Mouse (Mus musculus) frontal cortex, postnatal 14 days (tissue): Measurements from ENCODE around the gene Tas2r102.

ENCODE experiments used
- DNase-seq, 2 experiments: peaks; one replicate each; pipeline ENCODE4 v3.0.0; 2022; ENCODE audit warnings: low spot score in 2 of 2

The Tas2r102 gene

GRCm38 (mm10) chr6:132761831-132762230, at the start of gene Tas2r102:
Gene Tas2r102 (plus strand): TSS chr6:132762131.
- DNase-seq, result no peak

- DNase-seq, result no peak
Observed at GRCm38 (mm10) chr6:132737935-132738334, 24.0 kb upstream of the Tas2r102 start, which contains the start of gene Tas2r115. Gene Tas2r115 (minus strand): TSS chr6:132738035.

GRCm38 (mm10) chr6:132750206-132750605, 11.7 kb upstream of the Tas2r102 start:
- DNase-seq, result no peak

GRCm38 (mm10) chr6:132754430-132754829, 7.5 kb upstream of the Tas2r102 start, which contains the start of gene Tas2r124:
Gene Tas2r124 (plus strand): TSS chr6:132754730.
- no peak for DNase-seq

- DNase-seq, result no peak
Observed at GRCm38 (mm10) chr6:132778062-132778461, 16.1 kb downstream of the Tas2r102 start, which contains the start of gene Tas2r136. Gene Tas2r136 (minus strand): TSS chr6:132778162.

GRCm38 (mm10) chr6:132795393-132795792, 33.5 kb downstream of the Tas2r102 start:
- no peak for DNase-seq

GRCm38 (mm10) chr6:132802518-132802917, 40.6 kb downstream of the Tas2r102 start, which contains the start of gene Tas2r117:
Gene Tas2r117 (plus strand): TSS chr6:132802818.
- no peak for DNase-seq
